Mouse (Mus musculus) adrenal gland, postnatal 14 days (tissue): ENCODE results near the gene Gja1. TPM values are rescaled to one million over a fixed set of nuclear protein-coding genes. Genes with fewer than 3 reads are reported as not detected.

Experiments used
- DNase-seq: peaks from one replicate; pipeline ENCODE4 v3.0.0; 2021; ENCODE audit warnings: mixed read lengths
- total RNA-seq: library from RNA; stranded (reverse); gene quantifications from 2 replicates; pipeline ENCODE4 v1.2.3, GENCODE M21; 2021

Gja1 gene
- total RNA-seq, 1 experiment from 2014 or later = 205 TPM

GRCm38 (mm10) chr10:56415894-56416570 lies 38.9 kb downstream of the Gja1 start:
- no peak for DNase-seq

GRCm38 (mm10) chr10:56422518-56422917 lies 45.4 kb downstream of the Gja1 start:
- no peak for DNase-seq

DNA sequence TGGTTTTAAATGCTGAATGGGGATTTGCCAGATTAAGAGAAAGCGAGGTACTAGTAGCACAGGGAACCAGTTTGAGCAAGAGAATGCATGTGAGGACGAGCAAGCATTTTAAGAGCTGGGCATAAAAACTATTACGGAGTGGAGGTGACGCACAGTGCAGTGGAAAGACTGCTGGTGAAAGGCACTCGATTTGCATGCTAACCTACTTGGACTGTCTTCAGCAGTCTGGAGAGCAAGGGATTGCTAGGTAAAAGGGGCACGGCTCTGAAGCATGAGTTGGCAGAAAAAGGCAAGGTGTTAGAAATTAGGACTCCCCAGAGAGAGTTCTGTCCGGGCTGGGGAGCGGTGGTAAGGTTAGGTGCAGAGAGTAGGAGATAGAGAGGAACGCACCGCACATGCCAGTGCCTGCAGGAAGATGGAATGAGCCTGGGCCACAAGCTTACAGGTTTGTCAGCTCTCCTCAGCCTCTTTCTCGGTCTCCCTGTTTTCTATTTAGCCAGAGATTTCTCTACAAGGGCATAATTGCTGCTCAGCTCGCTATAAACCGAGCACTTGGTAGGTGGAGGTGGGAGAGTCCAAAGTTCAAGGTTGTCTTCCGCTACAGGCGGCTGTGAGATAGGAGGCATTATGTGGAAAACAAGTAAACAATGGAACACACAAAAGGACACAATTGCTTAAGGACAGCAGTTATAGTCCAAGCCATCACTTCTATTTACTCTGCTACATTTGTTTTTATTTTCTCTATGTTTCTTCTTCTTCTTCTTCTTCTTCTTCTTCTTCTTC lies 48.1 kb downstream of the Gja1 start:
- DNase-seq = peak; percentile 8

DNA sequence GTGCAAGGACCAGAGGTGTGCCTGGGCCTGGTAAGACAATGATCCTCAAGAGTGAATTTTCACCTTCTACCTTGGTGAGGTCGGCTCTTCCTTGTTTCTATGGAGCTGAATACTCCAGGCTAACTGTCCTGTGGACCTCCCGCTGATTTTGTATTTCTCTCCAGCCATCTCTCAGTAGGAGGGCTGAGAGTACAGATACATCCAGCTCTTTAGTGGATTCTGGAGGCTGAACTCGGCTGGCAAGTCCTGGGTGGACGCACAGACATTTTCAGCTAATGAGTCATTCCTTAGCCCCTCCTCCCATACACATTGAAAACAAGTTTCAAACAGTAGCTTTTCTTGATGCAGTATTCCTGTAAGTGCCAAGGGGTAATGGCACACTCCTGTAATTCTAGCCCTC lies 49.2 kb downstream of the Gja1 start:
- DNase-seq = no peak

GRCm38 (mm10) chr10:56427382-56427781 lies 50.3 kb downstream of the Gja1 start:
- no peak for DNase-seq

DNA sequence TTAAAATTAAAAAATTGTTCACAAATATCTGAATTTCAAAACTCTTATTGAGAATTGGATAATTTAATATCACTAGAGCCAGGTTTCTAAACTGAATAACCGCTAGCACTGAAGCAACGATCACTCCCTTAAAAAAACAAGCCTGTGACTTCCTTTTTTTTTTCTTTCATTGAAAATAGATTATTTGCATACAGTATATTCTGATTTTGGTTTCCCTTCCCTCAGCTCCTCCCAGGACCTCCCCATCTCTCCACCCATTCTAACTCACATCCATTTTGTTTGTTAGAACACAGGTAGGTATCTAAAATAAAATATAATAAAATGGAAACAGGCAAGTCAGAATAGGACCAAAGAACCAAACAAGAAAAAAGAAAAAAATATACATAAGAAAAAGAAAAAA lies 50.7 kb downstream of the Gja1 start:
- DNase-seq = no peak

DNA sequence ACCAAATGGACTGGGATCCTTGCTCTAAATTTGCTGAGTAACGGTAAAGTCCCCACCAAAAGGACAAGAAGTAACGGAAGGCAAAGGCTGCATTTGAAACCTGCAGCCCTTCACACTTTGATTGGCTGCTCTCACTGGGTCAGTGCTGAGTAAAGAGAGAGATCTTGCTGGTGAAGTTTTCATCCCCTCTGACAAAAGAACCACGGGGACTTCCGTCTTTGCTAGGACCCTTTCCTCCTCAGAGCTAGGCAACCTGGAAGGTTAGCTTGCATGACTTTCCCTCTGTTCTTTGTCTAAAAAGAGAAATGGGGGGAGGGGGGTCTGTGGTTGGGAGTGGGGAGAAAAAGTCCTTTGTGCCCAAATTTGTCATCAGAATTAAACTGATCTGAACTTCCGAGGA lies 51.9 kb downstream of the Gja1 start:
- DNase-seq = no peak

- no peak for DNase-seq
These were observed 54.7 kb downstream of the Gja1 start for GRCm38 (mm10) chr10:56431600-56432389.

- DNase-seq = no peak
These were observed 55.2 kb downstream of the Gja1 start for GRCm38 (mm10) chr10:56432390-56432709.

- peak; percentile 52 for DNase-seq
These were observed 60.2 kb downstream of the Gja1 start for GRCm38 (mm10) chr10:56437290-56437689.

DNA sequence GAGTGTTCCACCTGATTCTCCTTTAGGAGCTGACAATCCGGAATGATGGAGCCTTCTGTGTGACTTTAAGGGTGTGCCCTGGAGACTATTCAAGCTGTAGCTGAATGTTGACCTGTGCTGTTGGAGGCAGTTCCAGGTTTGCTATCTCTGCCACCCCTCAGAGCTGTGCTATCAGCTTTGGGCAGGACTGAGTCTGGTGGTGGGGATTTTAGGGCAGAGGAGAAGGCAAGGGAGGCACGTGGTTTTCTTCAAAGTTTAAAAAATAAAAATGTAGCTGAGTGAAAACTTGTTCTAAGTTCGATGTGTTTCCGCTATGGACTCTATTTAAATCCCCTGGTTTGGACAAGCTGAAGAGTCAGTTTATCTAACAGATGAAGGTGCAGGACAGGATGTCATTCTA lies 62.5 kb downstream of the Gja1 start:
- DNase-seq = no peak

- no peak for DNase-seq
These were observed 67.3 kb downstream of the Gja1 start for GRCm38 (mm10) chr10:56444457-56444856.

DNA sequence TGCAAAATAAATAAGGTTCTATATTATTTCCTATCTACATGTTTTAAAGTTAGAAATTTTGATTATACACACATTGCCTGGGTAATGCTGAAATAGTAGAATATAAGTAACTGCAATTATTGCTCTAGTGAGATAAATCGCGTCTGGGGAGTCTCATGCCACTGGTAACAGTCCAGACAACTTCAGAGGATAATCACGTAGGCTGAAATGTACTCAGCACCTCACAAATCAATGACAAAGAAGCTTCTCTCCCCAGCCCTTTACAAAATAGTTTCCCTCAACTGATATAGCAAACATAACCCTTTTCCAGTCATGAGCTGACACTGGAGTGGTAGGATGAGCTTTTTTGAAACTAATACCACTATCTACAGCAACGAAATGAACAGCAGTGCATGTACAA lies 71.9 kb downstream of the Gja1 start:
- DNase-seq = no peak

Other genes starting within 250 kb of the Gja1 start
- gene Tbc1d32, start 148.6 kb upstream of the Gja1 start, total RNA-seq = 5.7 and 6.4 TPM in 2 replicates